Mouse (Mus musculus): ENCODE data around the gene Ldlrad3. TPM values are rescaled to one million over a fixed set of nuclear protein-coding genes. Genes with fewer than 3 reads are reported as not detected.

Ldlrad3 gene
- total RNA-seq, 2 experiments from 2014 or later: 9.6 to 10.6 TPM

DNA sequence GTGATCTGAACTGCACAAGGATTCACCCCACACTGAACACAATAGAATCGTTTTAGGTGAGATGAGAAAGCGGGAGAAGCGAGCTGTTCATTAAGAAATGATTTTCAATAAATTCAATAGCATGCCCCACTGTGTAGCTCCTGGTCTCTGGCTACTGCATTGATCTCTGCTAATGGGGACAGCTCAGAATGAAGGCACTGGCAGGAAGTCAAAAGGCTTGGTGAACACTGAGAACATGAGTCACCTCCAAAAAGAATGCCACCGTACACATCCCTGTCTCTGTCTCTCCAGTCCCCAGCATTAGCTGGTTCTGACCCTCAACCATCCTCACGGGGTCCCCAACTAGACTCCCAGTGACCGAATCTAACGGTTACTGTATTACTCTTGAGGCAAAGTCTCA is 60.1 kb downstream of the Ldlrad3 start:
- no peak for DNase-seq (ENCODE audit: low spot score in 2 of 2)
- intact Hi-C loops (cut with DNase I): no loop called here

DNA sequence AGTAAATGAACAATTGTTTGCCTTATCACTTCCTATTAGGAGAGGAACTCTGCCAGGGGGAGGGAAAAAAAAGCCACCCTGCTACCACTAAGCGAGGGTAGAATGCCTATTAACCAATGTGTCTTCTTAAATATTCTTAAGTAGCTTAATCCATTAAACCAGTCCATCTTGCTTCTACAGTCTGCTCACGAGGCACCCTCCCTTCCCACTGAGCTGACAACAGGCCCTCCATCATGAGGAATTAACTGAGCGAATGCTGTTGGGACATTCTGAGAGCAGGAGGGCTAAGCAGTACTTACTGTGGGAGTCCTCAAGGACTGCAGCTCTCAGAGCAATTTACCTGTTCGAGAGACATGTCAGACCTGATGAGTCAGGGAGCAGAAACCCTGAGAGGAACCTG is 61.1 kb downstream of the Ldlrad3 start:
- intact Hi-C loops (cut with DNase I): no loop called here
- no peak for DNase-seq (ENCODE audit: low spot score in 2 of 2)

DNA sequence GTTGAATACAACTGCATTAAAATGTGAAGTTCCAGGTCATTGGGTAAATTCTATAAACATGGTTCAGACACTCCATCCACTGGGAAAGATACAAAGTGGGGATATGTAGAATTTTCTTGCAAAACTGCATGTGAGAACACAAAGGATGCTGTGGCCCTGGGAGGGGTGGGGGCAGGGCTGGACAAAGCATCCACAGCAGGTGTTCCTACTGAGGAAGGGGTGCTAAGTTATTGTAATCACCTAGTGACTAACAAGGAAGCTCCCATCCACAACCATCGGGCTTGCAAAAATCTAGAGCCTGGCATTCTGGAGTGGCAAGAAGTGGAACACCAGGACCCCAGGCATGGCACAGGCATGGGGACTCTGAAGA is 64.1 kb downstream of the Ldlrad3 start:
- DNase-seq (ENCODE audit: low spot score in 2 of 2): no peak
- intact Hi-C loops (cut with DNase I): no loop called here

DNA sequence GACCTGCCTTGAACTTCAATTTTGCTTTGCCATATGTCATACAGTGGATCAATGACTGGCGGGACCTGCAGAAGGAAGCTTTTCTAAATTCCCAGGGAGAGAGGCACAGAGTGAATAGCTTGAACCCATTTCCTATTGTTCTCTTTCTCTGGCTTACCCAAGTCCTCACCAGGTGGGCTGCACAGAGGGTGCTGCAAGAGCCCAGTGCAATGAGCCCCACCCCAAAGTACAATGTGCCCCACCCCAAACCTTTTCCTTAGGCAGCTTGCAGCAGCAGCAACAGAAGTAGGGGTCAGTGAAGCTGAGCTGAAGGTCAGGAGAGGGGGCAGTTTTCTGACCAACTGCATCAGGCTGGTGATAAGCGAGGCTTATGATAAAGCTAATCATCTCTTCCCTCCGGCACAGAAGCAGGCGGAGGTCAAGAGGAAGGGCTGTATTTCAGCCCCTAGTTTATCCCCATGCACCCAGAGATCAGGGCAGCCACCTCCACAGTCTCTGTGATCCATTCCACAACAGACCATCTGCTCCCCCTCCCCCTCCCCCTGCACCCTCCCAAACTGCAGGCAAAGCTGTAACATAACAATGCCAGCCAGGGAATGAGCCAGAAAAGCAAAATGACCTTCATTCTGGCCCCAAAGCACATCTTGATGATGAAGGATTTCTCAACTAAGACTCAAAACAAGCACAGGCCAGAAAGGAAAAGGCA is 64.6 kb downstream of the Ldlrad3 start:
- DNase-seq (ENCODE audit: low spot score in 2 of 2): no peak
- intact Hi-C loops (cut with DNase I): no loop called here

DNA sequence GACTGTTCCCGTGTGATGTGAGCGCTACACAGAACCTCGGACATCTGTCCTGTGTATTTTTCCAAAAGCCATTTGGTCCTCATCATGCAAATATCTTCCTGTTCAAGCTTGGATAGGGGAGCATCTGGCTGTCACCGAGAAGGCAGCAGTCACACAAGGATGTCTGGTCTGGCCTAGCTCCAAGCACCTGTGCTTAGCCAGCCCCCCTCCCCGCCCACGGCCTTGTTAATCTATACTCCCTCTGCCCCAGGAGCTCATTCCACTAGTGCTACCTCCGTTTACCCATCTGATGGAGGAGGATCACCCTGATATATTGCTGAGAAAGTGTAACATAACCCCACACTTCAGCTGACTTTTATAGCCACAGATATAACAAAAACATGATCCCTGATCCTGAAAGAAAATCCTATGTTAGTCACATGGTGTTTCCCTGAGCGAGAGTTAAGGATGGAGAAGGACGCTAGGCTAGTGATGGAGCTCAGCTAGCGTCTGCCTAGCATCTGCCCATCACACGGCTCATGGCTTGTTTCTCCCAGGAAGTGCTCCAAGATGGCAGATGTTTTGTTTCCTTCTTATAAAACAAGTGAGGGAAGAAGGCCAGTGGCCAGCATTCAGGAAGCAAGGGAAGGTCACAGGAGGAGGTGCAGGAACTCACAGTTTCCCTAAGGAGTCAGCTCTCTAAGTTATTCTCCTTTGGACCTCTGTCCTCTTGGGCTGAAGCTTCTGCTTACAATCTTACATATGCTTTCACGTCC is 66.3 kb downstream of the Ldlrad3 start:
- no peak for DNase-seq (ENCODE audit: low spot score in 2 of 2)
- intact Hi-C loops (cut with DNase I): no loop called here

DNA sequence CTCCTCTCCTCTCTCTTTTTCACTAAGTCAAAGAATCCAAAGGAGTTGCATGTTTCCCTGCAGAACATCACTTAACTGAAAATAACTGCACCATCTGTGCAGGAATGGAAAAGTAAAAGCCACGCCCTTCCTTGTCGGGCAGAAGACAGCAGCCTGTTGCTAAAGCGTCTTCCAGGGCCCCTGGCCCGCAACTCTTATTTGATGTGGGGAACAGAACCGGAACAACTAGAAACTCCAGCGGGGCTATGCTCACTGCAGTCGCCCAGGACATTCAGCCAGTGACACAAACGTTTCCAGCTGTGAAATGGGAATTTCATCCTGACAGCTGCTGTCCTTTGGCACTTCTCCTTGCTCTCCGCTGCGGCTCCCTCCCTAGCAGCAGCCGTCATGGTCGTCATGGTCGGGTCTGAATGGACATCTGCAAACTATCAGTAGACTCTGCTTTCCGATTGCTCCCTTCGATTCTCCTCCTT is 67.2 kb downstream of the Ldlrad3 start:
- intact Hi-C loops (cut with DNase I): no loop called here
- DNase-seq (ENCODE audit: low spot score in 2 of 2): peak; percentile 60 to 64

DNA sequence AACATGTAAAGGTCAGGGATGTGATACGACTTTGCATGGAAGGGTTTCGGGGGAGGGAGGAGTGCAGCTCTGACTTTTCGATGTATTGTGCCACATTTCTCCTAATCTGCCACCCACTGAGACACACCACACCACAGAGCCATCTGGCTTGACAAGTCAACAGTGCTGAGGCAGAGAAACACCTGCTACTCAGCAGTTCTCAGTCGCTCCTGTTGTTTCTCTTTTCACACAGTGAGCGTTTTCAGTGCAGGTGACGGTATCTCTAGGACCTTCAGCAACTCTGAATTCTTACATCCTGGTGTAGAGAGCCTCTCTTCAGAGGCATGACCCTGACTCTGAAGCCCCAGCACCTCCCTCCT is 68.8 kb downstream of the Ldlrad3 start:
- no peak for DNase-seq (ENCODE audit: low spot score in 2 of 2)
- intact Hi-C loops (cut with DNase I): no loop called here

DNA sequence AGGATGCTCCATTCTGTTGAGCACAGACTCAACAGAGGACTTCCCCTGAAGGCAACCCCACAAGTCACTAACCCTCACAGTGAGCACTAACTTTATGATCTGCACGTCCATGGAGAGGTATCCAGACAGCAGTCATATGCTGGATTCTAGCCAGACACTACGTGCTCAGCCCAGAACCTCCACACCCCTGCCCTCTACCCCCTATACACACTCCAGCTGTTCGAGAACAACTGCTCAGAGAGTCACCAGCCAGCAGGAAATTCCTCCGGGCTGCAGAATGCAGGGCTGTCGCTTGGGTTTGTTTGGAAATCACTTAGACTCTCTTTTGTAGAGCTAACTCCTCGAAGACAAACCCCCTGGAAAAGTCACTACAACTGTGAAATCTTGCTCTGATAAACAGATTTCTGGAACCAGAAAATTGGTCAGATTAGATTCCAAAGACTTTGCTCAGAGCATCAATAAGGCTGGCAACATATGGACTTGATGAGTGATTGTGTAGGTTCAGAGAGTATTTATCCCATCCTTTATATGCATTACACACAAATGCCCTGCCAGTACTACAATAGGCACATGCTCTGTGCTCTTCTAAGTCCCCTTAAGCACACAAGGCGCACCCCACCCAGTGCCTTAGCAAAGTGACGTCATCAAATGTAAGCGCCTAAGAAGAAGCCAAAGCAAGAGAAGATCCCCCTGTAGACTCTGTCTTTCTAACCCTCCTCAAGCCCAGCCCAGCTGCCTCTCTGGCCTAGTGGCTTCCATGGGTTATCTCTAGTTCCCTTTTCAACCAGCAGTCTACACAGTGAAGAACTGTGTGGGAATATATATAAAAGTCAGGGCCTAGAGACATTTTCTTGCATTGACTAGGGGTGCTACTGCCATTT is 69.4 kb downstream of the Ldlrad3 start:
- intact Hi-C loops (cut with DNase I): no loop called here
- DNase-seq (ENCODE audit: low spot score in 2 of 2): no peak

DNA sequence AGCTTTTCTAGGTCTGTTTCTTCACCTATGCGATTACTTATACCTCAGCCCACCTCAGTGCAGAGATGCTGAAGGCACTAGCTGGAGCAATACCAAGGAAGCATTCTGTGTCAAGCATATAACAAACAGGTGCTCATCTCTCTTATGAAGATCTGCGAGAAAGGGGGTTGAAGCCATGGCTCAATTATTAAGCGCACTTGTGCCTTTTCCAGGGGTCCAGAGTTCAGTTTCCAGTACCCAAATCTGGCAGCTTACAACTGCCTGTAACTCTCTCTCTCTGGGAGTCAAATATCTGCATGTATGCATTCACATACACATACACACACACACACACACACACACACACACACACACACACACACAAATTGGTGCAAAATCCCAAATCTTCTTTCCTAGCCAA is 72.4 kb downstream of the Ldlrad3 start:
- DNase-seq (ENCODE audit: low spot score in 2 of 2): no peak
- intact Hi-C loops (cut with DNase I): no loop called here

DNA sequence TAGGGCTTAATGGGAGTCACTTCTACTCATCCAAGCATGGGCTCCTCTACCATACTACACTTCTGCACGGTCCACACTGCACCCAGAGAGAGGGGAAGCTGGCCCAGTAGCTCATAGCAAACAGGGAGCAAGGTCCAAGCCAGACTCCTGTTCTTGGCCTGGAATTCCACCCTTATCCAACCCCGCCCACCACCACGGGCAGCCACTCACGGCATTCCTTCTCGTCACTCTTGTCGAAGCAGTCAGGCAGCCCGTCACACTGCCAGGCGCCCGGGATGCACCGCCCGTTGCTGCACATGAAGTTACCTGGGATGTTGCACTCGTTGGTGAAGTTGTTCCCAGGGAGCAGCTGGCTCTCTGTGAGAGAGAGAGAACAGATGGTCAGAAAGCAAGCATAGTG is 72.9 kb downstream of the Ldlrad3 start:
- no peak for DNase-seq (ENCODE audit: low spot score in 2 of 2)
- intact Hi-C loops (cut with DNase I): no loop called here

DNA sequence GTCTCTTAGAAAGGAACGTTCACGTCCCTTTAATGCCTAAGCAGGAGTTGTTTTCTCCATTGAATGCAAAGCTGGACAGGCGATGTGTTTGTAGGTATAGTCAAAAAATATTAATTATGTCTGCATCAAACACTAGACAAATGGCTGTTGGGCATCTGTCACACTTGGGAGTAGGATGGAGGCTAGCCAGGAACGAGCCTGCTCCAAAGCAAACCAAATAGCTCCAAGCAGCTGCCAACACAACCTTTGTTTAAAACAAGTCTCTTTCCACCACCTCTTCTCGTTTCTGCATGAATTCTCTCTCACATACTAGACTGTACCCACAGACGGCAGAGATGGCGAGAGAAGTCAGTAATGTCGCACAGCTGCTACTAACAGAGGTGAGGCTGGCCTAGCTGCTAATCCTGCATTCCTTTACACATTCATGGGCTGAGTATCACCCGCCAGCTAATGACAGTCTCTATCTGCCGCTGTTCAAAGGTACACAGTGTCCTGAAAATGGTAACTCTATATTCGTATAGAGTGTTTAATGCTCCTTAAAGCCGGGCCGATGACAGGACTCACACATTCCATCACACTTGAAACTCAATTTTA is 74.2 kb downstream of the Ldlrad3 start:
- intact Hi-C loops (cut with DNase I): no loop called here
- no peak for DNase-seq (ENCODE audit: low spot score in 2 of 2)

DNA sequence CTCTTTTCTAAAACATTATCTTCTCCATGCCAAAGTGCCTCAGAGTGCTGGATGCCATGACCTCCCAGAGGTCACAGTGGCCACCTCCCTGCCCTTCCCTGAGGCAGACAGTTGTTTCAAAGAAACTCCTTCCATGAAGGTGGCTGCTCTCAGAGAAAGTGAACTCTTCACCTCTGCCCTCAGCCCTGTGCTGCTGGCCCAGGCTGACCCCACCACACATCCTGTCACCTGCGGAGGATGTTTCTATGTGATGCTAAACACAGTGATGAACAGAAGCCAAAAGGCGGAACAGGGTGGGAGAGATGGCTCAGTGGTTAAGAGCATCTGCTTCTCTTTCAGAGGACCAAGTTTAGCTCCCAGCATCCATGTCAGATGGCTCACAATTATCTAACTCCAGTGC is 75.9 kb downstream of the Ldlrad3 start:
- intact Hi-C loops (cut with DNase I): no loop called here
- DNase-seq (ENCODE audit: low spot score in 2 of 2): no peak

DNA sequence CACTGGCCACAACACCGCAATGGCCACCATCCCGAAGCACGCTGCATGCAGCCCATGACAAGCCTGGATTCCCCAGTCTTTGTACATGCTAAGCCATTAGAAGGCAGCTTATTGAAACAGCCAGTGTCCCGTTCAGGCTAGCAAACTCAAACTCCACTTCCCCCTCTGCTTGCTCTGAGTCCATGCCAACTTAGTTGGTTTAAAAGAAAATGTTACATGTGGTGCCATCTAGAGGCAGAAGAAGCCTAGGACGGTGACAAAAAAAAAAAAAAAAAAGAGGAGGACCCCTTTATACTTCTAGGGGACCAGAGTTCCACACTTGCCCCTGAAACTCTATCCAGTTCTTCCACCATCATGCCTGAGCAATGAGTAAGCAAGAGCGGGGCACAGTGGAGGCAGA is 78.9 kb downstream of the Ldlrad3 start:
- intact Hi-C loops (cut with DNase I): loop anchor here (5.0 kb wide), 2 partner anchors 75 to 200 kb away; no protein-coding TSS in a partner anchor
- DNase-seq (ENCODE audit: low spot score in 2 of 2): peak in 1 of 2 experiments; percentile 69

DNA sequence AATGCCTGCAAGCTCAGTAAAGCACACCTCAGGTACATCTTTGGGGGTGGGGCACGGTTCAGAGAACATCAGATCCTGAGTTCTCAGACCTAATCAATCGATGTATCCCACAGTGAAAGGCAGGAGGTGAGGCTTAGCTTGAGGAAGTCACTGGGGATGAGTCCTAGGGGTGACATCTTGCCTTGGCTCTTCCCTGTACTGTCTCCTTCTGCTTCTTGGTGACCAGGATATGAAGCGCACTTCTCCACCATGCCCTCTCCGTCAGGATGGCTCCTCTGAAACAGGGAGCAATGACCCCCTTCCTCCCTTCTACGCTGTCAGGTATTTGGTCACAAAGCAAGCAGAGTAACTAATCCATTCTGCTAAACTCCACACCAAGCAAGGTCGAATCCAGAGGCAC is 79.5 kb downstream of the Ldlrad3 start:
- intact Hi-C loops (cut with DNase I): loop anchor here (5.0 kb wide), 2 partner anchors 74 to 199 kb away; no protein-coding TSS in a partner anchor
- DNase-seq (ENCODE audit: low spot score in 2 of 2): no peak

DNA sequence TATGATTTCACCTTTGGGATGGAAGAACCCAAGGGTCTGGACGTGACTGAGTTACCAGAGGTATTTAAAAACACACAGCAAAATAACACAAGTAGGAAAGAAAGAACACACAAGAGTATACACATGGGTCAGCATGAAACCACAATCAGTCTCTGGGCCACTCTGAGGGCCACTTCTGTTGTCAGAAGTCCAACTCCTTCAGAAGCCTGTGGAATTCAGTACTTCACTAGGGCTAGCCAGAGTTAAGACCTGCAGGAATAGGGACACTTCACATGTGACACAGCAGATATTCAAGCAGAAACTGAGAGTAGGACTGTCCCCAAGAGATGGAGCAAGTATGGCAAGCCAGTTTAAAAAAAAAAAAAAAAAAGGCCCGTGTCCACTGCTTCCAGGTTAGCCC is 80.7 kb downstream of the Ldlrad3 start:
- intact Hi-C loops (cut with DNase I): loop anchor here (5.0 kb wide), 2 partner anchors 73 to 198 kb away; no protein-coding TSS in a partner anchor
- DNase-seq (ENCODE audit: low spot score in 2 of 2): no peak

DNA sequence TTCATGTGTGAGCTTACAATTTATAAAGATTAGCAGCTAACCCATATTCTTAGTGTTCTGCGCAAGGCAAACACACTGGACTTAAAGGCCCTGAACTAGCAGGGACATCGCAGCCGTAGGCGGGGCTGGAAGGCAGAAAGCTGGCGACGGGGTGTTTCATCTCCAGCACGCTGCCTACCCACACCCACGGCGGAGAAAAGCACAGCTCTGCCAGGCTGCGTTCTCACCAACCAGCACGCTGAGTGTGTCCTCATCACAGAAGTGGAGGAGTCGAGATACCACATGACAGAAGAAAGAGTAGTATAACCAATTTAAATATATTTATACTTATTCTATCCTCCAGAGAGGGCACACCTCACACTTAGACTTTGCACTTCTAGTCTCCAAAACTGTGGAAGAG is 82.2 kb downstream of the Ldlrad3 start:
- intact Hi-C loops (cut with DNase I): no loop called here
- peak; percentile 72 to 73 for DNase-seq (ENCODE audit: low spot score in 2 of 2)

DNA sequence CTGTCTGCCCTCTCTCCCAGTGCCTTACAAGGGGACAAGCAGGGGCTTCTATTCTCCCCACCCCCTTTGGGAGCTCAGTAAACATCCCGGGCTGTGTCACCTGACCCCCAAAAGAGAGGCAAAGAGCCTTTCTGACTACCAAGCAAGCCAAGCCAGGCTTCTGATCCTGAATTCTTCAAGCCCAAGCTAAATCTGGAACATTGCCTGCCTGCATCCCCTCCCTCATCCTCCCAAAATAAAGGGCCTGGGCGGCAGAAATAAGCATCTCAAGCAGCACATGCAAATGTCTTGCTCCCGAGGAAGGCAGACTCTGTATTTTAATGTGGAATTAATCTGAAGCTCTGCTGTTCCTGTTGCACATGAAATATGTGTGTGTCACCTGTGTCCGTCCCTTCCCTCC is 85.7 kb downstream of the Ldlrad3 start:
- intact Hi-C loops (cut with DNase I): no loop called here
- no peak for DNase-seq (ENCODE audit: low spot score in 2 of 2)

DNA sequence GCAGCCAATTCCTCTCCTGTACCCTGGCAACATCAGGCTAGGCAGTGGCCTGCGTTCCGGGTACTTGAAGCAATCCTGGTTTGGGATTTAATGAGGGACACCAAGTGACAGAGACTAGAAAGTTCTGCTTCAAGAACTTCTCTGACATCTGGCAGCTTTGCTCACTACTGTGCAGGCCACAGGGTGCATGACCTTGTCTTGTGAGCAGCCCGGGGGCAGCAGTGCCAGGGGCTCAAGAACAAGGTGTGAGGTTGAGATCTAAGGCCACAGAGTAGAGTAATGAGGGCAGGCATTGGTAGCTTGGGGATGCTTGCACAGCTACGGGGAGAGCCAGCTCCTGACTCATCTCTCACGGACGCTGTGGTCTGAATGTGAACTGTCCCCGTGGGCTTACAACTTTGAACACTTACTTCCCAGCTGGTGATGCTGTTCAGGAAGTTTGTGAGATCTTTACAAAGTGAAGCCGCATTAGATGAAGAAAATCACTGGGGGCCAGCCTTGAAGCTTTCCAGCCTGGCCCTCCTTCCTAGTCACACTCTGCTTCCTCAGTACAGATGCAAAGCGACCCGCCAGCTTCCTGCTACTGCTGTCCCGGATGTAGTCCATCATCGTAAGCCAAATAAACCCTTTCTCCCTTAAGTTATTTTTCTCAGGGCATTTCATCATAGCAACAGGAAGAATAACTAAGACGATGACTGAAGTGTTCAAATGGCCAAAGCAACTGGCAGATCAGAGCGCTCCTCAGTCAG is 86.3 kb downstream of the Ldlrad3 start:
- intact Hi-C loops (cut with DNase I): no loop called here
- DNase-seq (ENCODE audit: low spot score in 2 of 2): no peak

DNA sequence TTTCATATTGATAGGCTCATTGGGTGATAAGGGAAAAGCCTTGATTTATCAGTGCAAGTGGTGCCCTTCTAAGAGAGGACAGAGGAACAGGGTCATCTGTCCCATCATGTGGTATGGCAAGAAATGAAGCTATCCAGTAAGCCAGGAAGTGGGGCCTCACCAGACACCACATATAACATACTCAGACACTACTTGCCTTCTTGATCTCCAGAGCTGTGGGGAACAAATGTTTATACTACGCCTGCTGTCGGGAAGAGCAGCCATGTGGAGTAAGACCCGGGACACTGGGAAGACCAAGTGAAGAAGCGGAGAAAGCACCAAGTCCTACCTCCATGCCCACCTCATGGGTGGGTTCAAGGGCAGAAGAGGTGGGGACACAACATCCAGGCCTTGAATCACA is 86.9 kb downstream of the Ldlrad3 start:
- no peak for DNase-seq (ENCODE audit: low spot score in 2 of 2)
- intact Hi-C loops (cut with DNase I): no loop called here

All from left cerebral cortex, postnatal 14 days (tissue).